Mouse (Mus musculus): Measurements from ENCODE around the gene Trim71.

- TF ChIP-seq GATA1 (IDR thresholded peaks at IDR 0.05; ENCODE audit: borderline replicate concordance, low read length) (no peak), FLI1 (IDR thresholded peaks at IDR 0.05; ENCODE audit: low read length) (no peak)
These were observed 3.1 kb downstream of the Trim71 start for GRCm38 (mm10) chr9:114560771-114561670.
